Mouse (Mus musculus) lung, postnatal 10 days (tissue): ENCODE measurements around the gene Ttll10.

ENCODE experiments used
- DNase-seq: peaks from one replicate; pipeline ENCODE4 v3.0.0; 2021

Gene Ttll10

GRCm38 (mm10) chr4:156059261-156059660 lies at the start of gene Ttll10:
Ttll10 (minus strand) TSS chr4:156059414.
- DNase-seq: peak; percentile 68

DNA sequence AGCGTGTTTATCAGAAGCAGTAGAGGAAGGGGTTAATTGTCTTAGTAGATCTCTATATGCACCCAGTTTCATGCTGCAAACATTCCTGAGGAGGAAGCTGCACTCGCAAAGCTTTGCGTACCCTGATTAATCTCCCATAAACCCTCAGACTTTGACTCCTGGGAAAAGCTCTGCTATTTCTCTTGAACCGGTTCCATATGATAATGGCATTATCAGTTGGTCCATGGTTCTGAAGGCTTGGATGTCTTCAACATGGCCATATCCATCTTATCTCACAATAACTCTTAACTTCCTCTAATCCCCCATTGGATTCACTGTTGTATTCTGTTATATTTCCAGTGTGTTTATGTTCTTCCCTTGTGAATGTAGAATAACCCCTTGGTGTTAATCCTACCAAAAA lies 44.1 kb upstream of the Ttll10 start:
- no peak for DNase-seq

DNA sequence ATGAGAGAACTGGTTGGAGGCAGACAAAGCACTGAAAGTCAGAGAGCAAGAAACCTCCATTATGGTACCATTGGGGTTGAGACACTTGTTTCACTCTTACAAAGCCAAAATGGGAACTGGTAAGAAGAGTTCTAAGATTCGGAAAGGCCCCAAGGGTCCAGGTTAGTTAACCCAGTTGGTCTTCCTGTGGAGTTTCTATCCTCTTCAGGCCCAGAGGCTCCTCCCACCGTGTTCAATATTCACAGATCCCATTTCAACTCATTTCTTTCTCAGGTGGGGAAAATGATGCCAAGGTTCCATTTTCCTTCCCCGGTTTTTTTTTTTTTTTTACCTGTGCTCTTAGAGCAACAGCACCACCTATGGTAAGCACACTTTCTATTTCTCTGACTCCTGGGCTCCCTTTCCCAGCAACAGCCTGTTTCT lies 42.3 kb upstream of the Ttll10 start:
- peak; percentile 13 for DNase-seq

DNA sequence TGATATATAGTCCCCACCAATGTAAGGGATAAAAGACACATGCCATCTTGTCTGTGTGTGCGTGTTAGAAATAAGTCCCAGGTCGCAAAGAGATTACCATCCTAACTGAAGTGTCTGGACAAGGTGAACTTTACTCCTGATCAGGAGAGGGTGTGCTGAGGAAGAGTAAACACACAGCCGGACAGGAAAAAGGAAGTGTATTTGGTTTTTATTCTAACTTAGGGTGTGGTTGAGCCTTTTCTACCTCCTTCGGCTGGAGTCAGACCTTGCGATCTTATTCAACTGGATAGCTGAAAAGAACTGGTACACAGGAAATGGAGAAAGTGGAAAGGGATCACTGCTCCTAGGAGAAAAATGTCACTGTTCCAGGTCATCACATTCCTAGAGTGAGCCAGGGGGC lies 41.3 kb upstream of the Ttll10 start:
- DNase-seq: no peak

GRCm38 (mm10) chr4:156099427-156099826 lies 40.2 kb upstream of the Ttll10 start:
- DNase-seq: no peak

DNA sequence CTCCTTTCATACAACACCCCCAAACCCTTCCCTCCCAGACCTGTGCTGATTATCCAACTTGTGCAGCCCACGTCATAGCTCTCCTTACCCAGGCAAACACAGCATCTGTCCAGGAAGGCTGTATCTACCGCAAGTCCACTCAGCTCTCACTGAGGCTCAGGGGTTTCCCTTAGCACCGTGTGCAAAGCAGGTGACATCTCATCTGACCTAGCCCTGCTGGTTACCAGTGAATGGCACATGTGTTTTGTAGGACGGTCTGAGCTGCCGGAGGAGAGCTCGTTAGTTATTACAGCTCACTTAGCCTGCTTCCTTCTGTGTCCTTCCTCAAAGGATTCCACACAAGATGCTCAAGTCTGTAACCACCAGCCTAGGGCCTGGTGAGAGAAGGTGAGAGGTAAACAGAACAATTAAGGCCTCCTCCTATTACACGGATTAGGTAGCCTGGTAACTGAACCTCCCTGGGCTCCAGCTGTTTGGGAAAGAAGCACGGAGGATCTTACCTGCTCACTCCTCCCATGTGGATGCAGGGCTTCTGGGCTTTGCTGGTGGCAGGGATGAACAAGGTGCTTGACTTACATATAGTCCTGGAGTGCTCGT lies 38.7 kb upstream of the Ttll10 start:
- DNase-seq: no peak

- no peak for DNase-seq
Measured at GRCm38 (mm10) chr4:156096191-156096590, 37.0 kb upstream of the Ttll10 start.

- DNase-seq: no peak
Measured at GRCm38 (mm10) chr4:156093758-156094157, 34.5 kb upstream of the Ttll10 start.

DNA sequence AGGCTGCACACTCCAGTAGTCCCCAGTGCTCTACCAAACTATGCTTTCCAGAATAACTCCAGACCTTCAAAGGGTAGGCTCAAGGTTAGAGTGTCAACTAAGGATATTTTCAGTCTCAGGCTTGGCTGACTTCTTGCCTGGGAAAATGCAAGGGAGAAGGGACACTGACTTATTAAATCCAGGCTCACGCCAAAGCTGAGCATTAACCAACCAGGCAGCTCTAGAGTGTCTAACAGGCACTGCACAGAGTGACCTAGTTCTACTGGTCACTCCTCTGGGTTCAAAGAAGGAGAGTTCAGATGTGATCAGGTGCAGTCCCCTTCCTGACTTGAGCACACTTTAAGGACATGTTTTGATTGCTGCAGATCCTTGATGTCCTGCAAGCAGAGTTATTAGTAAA lies 33.6 kb upstream of the Ttll10 start:
- DNase-seq: no peak

- DNase-seq: no peak
Measured at GRCm38 (mm10) chr4:156091236-156091635, 32.0 kb upstream of the Ttll10 start.

DNA sequence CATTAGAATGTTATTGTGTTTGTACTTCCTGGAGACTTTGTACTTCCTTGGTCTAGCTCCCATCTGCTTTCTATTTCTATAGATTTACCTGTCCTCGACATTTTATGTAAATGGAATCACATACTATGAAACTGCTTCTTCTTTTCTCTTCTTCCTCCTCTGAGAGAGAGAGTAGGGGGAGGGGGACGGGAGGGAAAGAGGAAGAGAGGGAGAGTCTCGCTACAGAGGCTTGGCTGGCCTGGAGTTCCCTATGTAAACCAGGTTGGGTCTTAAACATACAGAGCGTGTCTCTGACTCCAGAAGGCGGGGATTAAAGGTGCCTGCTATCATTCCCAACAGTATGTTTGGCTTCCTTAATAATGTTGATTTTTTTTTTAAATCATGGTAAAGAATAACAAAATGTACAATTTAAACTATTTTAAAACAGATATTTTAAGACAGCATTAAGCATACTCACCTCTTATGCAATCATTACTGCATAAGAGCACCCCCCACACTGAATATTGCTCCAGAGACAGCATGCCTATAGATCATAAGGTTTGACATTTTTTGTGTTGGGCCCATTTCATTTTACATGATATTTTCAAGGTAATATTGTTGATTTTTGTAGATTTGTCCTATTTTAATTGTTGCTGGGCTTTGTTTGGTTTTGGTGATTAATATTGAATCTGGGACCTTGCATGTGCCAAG lies 28.3 kb upstream of the Ttll10 start:
- DNase-seq: no peak

- no peak for DNase-seq
Measured at GRCm38 (mm10) chr4:156085256-156085655, 26.0 kb upstream of the Ttll10 start.

DNA sequence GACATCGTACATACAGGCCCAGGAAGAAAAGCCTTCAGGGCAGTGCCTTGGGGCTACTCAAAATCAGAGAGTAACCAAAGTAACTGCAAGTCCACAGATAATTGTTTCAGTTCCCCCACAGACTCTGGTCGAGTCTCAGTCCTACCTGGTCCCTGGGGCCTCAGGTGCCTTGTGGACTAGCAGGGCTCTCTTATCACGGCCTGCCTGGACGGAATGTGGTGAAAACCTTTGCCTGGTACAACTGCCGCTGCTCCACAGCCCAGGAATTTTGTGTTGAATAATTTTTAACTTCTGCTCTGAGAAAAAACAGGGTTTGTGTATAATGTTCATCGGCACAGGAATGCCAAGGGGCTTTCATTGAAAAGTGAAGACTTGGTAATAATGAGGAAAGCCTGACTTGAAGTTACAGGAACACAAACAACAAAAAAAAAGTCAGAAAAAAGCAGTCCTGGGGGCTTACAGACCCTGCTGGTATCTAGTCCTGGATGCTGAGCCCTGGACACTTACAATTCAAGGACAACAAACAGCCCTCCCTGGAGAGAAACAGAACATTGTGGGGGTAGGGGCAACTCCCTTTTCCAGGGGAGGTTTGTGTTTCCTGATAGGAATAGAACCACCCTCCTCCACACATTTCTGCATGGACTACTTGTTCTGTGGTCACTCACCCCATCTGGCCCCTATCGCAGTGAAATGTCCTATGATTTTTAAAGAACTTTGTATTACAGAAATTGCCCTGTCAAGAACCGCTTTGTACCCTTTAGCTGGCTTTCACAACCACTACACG lies 25.1 kb upstream of the Ttll10 start:
- no peak for DNase-seq

- peak; percentile 35 for DNase-seq
Measured at GRCm38 (mm10) chr4:156083348-156083747, 24.1 kb upstream of the Ttll10 start.

GRCm38 (mm10) chr4:156082621-156083234 lies 23.5 kb upstream of the Ttll10 start:
- no peak for DNase-seq

DNA sequence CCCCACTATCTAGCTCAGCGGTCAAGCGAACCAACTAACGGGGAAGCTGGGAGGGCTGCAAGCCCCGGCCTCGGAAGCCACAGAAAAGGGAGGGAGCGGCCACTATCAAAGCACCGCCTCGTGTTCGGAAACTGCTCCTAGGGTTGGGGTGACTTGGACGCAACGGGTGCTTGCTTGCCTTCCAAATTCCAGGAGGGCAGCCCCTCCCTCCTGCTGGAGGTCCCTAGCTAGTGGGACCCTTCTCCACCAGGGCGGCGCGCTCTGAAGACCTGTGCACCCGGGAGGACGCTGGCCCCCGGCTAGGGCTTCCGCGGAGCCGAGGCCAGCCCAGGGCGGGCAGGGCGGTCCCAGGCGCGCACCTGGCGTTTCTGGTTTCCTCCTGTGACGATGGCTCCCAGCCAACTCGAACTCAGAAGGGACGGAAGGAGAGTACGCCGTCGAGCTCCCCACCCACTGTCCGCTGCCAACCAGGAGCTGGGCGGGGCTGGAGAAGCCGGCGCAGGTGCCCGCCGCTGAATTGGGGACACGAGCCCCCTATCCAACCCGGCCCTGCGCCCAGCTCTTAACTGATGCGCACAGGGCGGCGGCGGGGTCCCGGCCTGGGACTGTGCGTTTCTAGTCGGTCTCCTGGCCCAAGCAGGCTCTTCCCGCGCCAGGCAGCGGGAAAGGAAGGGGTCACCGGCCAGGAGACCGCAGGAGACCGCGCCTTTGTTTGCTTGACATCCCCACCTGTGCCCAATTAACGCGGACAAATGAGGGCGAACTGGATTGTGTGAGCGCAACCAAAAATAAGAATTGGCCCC lies 18.5 kb upstream of the Ttll10 start:
- DNase-seq: peak; percentile 83

DNA sequence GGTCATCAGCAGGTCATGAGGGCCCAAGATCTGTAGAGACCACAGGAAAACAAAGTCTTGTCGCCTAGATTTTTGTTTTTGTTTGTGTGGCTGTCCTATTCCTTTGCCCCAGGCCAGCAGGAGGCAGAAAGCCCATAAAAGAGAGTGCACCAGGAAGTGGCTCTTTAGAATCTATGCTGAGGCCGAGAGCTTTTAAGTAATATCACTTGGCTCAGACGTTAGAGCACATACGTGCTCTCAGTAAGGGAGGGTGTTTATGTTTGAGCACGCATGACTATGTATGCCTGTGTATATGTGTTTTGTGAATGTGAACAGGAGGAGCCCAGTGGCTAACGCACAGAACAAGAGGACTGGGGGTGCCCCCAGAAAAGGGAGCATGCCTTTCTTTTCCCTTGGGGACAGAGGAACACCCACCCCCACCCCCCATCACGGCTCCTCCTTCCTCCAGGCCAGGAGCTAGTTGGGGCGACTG lies 17.7 kb upstream of the Ttll10 start:
- no peak for DNase-seq

GRCm38 (mm10) chr4:156070716-156071115 lies 11.5 kb upstream of the Ttll10 start:
- DNase-seq: no peak

DNA sequence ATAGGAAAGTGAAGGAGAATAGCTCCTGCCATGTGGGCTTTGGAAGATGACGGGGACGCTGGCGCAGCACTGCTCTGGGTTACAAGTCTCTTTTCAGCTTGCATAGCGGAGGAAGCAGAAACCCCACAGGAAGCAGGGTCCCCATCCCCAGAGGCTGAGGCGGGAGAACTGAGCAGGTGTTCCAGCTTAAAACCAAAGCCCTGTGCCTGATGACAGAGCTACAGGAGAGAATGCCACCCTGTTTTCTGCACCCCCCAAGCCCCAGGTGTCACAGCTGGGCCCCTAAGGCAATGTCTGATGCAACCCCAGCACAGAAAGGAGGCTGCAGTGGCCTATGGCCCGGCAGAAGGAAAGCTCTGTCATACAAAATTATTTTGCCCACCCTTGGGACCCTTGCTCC lies 11.1 kb upstream of the Ttll10 start:
- DNase-seq: no peak

GRCm38 (mm10) chr4:156069701-156070100 lies 10.5 kb upstream of the Ttll10 start:
- DNase-seq: no peak

DNA sequence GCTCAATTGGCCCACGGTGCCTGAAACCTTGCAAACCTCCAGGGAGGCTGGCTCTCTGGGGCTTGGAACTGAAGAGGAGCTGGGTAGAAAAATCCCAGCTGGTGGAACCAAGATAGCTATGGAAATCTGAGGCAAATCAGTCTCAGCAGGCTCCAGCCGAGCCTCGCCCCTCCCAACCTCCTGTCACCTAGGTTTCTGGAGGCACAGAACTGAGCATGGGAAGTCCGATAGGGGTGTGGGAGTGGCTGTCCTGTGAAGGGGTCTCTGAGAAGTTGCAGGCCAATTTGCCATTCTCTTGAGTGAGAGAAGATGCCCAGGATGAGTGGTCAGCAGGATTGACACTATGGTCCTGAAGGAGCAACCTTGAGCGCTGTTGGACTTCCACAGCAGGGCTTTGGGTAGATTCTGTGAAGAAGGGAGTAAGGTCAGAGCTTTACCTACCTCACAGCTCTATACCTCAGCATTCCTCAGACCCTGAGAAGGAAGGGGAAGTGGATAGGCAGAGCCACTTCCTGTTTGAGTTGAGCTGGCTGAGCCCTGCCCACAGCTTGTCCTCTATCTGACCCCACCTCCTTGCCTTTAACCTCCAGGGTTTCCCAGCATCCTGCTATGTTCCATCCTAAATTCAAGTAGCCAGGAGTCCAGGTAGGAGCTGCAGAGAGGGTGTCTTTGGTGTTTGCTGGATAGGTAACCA lies 8.2 kb upstream of the Ttll10 start:
- peak; percentile 29 for DNase-seq
